Mouse (Mus musculus): Measurements from ENCODE around the gene Alk.

GRCm38 (mm10) chr17:72417451-72417850 lies 187.0 kb downstream of the Alk start:
- TF ChIP-seq POLR2A (IDR thresholded peaks at IDR 0.05; ENCODE audit: low read depth, low read length) (no peak), CTCF (IDR thresholded peaks at IDR 0.05; ENCODE audit: extremely low read depth, insufficient read depth, insufficient read length, insufficient replicate concordance) (no peak)
